Mouse (Mus musculus) left cerebral cortex, adult 9 months (tissue): Measurements from ENCODE around the gene 1700047I17Rik2.
"Not testable (repeated sequence)": the region's sequence is repeated elsewhere in the genome, so short reads cannot be mapped to it uniquely, and the experiment has no call there.

Experiments
- DNase-seq, 2 experiments: peaks; one replicate each; pipeline ENCODE4 v3.0.0; 2022; ENCODE audit warnings: low spot score in 2 of 2

1700047I17Rik2 gene

DNA sequence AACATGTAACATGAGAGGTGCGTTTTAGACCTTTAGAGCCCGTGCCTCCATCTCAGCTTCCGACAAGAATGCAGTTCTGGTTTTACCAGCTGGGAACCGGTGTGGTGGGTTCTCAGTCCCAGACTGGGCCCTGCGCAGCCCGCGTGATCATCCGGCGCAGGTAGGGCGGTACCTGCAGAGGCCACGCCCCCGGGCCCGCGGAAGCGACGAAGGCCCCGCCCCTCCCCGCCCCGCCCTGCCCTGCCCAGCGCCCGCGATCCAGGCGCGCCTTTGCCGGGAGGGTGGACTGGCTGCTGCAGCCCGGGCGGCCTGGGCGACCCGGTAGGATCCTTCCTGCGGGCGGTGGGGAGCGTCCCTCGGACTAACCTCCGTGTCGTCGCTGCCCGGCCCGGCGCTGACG lies at the start of gene 1700047I17Rik2:
1700047I17Rik2 (plus strand) TSS at position 287 of the 400 bp plus-strand sequence.
- not testable (repeated sequence) for DNase-seq

DNA sequence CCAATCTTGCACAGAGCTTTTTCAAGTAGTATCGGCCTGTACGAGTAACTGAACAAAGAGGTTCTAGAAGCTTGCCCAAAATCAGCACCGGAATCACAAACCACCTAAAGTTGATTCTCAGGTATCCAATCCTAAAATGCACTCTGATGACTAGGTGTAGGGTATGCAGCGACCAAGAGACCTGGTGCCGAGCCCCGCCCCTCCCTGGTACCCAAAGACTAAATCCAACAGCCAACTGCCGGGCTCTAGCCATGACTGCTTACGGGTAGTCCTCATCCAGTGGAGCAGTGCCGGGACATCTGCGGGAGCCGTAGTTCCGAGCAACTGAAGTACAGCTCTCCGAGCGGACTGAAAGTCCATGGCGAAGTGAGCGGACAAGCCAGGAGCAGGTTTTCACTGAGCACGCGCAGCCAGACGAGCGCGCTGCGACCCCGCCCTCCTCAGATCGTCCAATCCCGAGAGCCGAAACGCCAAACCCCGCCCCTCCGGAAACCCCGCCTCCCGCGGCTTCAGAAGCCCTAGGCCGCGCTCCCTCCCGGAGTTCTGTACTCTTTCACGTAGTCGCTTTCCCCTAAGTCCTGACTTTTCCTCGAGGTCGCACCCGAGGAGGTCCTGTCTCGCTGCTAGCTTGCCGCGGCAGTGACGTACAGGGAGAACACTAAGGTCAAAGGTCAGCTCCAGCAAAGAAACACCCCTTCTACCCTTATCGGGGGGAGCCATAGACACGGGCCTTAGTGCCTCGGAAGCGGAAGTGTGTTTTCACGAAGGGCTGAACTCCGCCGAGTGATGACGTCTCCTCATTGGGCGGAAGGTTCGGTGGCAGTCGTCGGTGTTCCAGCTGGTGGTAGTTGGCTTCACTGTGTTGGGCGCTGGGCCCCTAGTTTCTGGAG lies 44.6 kb upstream of the 1700047I17Rik2 start, which contains the start of gene Srp54b:
Srp54b (plus strand) TSS at position 546 of the 890 bp plus-strand sequence.
- DNase-seq = not testable (repeated sequence)

GRCm38 (mm10) chr12:55155449-55155783 lies 44.0 kb upstream of the 1700047I17Rik2 start:
- DNase-seq = not testable (repeated sequence)

GRCm38 (mm10) chr12:55167034-55167557 lies 32.3 kb upstream of the 1700047I17Rik2 start:
- DNase-seq = not testable (repeated sequence)

DNA sequence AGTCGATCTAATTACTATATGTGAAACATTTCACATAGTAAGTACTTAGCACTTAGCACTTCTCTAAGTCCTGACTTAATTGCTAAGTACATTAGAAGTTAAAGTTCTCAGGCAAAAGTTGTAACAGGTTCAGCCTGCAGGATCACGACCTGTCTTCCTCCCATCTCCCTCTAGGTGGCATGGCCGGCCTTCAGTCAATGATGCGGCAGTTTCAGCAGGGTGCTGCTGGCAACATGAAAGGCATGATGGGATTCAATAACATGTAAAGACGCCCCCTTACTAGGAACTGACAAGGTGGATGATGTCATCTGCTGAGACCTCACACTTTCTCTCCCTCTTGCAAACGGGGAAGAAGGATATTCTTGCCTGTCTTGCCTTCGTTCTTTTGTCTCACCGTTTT lies 11.7 kb upstream of the 1700047I17Rik2 start:
- DNase-seq = not testable (repeated sequence)

DNA sequence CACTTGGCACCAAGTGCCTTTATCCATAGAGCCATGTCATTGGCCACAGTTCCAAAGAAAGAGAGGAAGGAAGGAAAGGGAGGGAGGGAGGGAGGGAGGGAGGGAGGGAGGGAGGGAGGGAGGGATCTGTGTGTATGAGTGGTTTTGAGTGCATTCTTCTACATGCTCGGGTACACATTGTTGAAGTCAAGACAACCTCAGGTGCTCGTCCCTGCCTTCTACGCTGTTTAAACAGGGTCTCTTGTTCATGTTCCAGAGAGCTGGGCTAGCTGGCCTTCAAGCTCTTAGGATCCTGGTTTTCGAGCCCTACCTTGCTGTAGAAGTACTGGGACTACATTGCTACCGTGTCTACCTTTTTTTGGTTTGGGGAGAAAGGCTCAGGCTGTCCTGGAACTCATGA lies 10.3 kb upstream of the 1700047I17Rik2 start:
- DNase-seq = not testable (repeated sequence)

DNA sequence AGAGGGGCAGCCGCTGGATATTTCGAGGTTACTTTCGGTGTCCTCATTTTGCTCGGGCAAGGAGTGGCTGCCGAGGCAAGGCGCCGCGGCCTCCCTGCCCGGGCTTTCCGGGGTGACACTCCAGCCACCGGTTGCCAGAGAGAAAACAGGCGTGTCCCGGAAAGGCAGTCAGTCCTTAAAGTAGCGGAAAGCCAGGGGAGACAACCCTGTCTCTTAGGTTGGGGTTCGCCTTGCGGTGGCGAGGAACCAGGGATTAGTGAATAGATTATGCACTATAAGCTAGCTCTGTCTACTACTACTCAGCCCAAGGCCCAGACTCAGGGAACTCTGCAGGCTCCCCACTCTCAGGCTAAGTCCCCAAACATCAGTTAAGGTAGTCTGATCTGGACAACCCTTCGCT lies 407 bp downstream of the 1700047I17Rik2 start:
- DNase-seq = not testable (repeated sequence)

GRCm38 (mm10) chr12:55212944-55213343 lies 13.6 kb downstream of the 1700047I17Rik2 start:
- DNase-seq = not testable (repeated sequence)

GRCm38 (mm10) chr12:55229626-55230519 lies 30.5 kb downstream of the 1700047I17Rik2 start, which contains the start of gene Srp54c:
Gene Srp54c (plus strand): TSS chr12:55230168.
- DNase-seq = not testable (repeated sequence)

- DNase-seq = not testable (repeated sequence)
Observed at GRCm38 (mm10) chr12:55230520-55230861, 31.1 kb downstream of the 1700047I17Rik2 start.

DNA sequence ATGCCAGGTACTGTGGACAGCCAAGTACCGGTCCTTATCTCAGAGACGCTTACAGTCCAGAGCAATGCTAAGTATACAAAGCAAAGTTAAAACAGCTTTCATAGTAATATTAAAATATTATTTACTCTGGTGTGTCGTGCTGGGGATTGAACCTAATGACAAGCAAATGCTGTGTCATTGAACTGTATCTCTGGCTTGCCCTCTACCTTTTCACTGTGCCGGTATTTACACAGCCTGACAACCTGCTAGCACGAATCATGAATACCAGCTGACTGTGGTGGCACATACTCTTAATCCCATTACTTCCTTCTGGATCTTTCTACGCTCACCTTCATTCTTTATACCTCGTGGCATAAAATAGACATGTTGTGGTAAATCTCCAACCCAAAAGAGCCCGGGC lies 42.9 kb downstream of the 1700047I17Rik2 start:
- not testable (repeated sequence) for DNase-seq

DNA sequence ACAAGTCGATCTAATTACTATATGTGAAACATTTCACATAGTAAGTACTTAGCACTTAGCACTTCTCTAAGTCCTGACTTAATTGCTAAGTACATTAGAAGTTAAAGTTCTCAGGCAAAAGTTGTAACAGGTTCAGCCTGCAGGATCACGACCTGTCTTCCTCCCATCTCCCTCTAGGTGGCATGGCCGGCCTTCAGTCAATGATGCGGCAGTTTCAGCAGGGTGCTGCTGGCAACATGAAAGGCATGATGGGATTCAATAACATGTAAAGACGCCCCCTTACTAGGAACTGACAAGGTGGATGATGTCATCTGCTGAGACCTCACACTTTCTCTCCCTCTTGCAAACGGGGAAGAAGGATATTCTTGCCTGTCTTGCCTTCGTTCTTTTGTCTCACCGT lies 62.6 kb downstream of the 1700047I17Rik2 start:
- not testable (repeated sequence) for DNase-seq

GRCm38 (mm10) chr12:55263385-55263784 lies 64.0 kb downstream of the 1700047I17Rik2 start:
- not testable (repeated sequence) for DNase-seq
